Mouse (Mus musculus): ENCODE results near the gene Itgb3.

Itgb3 gene

DNA sequence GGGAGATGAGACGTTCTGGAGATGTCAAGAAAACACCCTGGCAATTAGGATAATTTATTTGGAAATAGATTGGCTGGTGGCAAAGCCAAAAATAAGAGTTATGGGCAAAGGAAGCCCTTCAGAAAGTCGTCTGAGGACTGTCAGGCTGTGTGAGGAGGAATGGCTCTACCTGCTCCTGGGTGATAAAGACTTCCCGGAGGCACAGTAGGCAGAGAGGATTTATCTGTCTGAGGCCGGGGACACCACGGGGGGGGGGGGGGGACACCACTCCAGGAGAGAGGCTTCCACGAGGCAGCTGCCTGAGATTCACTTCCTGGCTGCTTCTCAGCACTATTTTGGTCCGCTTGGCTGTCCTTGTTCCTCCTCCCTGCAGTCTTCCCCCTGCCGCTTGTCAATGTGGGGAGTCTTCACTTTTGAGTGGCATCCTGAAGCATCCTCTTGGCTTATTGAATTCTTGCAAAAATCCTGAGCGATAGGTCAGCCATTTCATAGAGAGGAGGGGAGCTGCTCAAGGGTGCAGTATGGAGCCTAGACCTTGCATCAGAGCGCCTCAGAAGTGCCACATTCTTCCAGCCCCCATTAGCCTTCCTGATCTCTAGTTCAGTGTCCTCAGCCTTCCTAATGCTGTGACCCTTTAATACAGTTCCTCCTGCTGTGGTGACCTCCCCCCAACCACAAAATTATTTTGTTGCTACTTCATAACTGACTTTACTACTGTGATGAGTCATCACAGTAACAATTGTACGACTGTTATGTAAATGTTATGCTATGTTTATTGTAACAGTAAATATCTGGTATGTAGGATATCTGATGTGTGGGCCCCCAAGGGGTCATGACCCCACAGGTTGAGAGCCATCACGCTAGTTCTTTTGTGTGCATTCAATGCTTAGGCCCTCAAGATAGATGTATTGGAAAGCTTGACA lies 14.5 kb downstream of the Itgb3 start:
- DNase-seq (ENCODE audit: low read depth) = no peak

- peak; percentile 85 for DNase-seq (ENCODE audit: low read depth)
Observed at GRCm38 (mm10) chr11:104624791-104625391, 17.1 kb downstream of the Itgb3 start.

- peak; percentile 95 for DNase-seq (ENCODE audit: low read depth)
Observed at GRCm38 (mm10) chr11:104625453-104626402, 17.9 kb downstream of the Itgb3 start.

- DNase-seq (ENCODE audit: low read depth) = no peak
Observed at GRCm38 (mm10) chr11:104626635-104627034, 18.8 kb downstream of the Itgb3 start.

- peak; percentile 87 for DNase-seq (ENCODE audit: low read depth)
Observed at GRCm38 (mm10) chr11:104627616-104628301, 20.0 kb downstream of the Itgb3 start.

DNA sequence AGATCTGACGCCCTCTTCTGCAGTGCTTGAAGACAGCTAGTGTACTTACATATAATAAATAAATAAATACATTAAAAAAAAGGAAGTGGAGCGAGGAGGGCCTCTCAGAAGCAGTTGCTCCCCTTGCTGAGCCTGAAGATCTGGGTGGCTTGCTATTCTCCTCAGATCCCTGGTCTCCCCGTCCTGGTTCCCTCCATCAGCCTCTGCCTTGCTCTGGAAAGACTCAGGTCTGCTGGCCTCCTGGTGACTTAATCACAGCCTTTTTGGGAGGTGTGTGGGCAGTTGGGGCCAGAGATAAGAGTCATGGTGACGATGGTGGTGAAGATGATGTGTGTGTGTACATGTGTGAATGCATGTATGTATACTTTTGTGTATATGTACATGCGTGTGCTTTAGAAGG lies 20.8 kb downstream of the Itgb3 start:
- DNase-seq (ENCODE audit: low read depth) = no peak

- no peak for DNase-seq (ENCODE audit: low read depth)
Observed at GRCm38 (mm10) chr11:104630185-104630835, 22.5 kb downstream of the Itgb3 start.

DNA sequence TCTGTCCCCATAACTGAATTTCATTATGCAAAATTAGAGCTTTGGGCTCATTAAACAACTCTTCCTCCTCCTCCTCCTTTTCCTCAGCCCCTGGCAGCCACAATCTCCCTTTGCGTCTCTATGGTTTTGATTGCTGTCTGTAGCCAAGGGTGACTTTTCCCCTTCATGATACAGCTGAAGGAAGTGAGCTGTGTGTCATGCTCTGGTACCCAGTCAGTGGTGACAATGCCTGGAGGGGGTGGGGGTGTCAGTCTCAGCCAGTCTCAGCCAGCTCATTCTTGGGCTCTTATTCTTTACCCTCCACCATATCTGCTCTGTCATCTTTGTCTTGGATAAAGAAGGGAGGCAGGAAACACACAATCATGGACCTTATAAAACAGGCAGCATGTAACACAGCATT lies 23.5 kb downstream of the Itgb3 start:
- DNase-seq (ENCODE audit: low read depth) = no peak

GRCm38 (mm10) chr11:104637010-104637409 lies 29.2 kb downstream of the Itgb3 start:
- DNase-seq (ENCODE audit: low read depth) = no peak

DNA sequence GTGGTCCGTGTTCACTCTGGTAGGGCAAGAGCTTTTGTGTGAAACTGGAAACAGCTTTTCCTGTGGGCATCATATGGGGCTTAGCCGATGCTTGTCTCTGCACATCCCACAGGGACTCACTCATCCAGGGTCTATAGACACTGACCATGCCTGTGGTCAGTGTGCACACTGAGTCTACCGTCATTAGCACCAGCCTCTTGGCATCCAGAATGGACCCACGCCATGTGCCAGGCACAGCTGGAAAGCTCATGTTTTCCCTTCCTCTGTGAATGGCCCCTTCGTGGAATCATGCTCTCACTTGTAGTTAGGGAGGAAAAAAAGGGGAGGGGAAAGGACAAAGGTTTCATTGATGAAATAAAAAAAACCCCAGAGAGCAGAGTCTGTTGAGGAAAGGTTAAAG lies 30.2 kb downstream of the Itgb3 start:
- DNase-seq (ENCODE audit: low read depth) = no peak

DNA sequence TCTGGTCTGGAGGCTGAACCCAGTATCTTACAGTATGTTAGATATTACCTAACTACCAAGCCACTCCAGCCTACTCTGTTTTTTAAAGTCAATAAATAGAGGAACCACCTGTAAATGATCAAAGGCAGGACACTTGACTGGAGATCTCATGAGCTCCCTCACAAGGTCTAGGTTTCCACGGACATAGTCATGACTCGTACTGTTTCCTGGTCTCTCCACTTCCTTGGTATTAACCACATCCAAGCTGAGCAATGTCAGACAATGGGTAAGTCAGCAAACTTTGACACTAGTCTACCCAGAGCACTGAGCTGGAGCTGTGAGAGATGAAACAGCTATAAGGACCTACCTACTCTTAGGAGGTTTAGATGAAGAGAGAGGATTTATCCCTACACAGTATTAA lies 31.1 kb downstream of the Itgb3 start:
- no peak for DNase-seq (ENCODE audit: low read depth)

- peak; percentile 25 for DNase-seq (ENCODE audit: low read depth)
Observed at GRCm38 (mm10) chr11:104639634-104640033, 31.8 kb downstream of the Itgb3 start.

DNA sequence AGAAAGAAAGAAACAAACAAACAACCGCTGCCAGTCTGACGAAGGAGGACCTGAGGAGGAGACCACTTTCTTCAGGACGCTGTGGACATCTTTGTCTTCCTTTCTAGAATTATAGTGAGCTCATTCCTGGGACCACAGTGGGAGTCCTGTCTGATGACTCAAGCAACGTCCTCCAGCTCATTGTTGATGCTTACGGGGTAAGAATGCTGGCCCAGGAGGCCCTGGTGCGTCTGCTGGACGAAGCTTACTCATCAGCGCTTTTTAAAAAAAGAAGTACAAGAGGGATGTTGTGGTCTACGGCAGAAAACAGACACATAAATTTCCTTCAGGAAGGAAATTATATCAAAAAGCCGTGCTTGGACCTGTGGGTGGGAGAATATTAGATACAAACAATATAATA lies 33.1 kb downstream of the Itgb3 start:
- DNase-seq (ENCODE audit: low read depth) = peak; percentile 85

DNA sequence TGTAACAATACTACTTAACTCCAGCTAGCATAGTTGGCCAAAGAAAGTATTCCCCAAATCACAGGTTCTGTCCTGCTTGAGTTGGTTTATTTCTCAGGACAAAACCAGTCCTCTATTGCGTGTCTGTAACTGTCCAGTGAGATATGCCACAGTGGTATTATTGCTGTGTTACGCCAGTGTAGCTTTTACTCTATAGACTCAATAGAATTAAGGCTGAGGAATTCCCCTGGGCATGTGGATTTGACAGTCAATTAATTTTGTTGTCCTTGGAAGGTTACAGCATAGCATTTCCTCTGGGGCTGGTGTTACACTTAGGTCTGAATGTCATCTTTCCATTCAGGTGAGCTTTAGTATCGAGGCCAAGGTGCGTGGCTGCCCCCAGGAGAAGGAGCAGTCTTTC lies 35.4 kb downstream of the Itgb3 start:
- DNase-seq (ENCODE audit: low read depth) = no peak

DNA sequence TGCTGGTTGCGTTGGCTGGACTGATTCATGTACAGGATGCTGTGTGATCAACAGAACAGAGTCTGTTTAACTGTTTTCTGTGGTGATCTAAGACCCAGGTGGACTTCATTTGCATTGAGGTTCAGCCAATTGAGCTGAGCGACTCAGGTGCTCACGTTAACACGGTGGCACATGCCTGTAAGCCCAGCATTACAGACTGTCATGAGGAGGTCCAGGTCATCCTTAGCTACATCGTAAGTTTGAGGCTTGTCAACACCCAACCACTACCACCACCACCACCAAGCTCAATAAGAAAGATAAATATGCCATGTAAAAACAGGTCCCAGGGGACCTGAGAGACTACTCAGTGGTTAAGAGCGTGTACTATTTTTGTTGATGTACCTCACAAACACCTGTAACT lies 37.6 kb downstream of the Itgb3 start:
- DNase-seq (ENCODE audit: low read depth) = no peak

DNA sequence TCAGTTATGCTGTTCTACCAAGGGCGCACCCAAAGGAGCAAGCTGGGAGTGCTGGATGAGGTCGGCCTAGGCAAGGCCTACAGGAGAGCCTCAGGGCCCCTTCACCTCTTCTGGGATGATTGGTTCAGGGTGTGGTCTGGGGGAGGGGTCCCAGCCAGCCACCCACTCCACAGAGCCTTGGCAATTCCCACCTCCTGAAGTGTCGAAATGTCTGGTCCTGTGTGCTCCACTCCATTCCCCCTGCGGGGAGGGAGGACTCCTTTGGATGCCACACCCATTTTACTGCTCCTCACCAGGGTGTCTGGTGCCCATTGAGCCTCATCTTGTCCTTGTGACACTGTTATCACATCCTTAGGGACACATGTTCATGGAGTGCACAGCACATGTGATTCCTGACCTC lies 38.4 kb downstream of the Itgb3 start:
- no peak for DNase-seq (ENCODE audit: low read depth)

DNA sequence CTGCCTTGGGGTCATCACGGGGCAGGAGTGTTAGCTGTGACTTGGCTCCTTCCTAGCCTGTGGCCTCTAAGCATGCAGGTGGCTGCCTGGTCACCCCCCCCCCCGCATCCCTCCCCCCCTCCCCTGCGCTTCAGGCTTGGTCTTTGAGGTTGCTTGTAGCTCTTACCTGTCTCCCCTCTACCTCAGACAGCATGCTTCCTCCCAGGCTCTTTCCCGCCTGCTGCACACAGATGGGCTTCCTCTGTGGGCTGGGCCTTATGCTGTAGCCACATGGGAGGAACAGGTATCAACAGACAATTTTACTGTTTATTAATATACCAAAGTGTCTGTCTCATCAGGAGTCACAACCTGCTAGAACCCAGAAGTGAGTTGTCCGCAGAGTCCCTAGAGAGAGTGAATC lies 38.8 kb downstream of the Itgb3 start:
- DNase-seq (ENCODE audit: low read depth) = no peak

DNA sequence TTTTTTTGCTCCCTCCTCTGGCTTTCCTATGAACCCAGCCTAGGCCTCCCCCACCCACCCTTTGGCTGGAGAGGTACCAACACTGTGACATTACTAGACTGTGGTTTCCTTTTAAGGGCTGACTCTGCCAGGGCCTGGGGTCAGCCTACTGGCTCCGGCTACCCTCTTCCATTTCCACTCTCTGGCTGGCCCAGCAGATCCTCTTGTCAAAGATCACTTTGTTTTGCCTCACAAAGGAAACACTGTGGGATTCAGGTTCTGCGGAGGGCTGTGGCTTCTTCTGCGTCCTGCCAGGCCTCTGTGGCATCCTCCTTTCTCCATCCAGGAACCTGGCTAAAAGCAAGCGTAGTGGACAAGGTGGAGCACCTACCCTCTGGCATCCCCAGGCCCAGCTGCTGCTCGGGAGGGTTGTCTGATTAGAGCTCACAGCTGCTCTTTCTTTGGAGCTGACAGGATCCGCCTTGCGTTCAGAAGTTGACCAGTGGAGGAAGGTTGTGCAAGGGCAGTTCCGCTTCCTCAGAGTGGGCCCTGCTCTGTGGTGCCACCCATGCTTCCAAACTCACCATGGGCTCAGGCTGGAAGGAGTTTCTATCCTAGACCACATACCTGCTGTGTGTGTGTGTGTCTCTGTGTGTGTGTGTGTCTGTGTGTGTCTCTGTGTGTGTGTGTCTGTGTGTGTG lies 39.5 kb downstream of the Itgb3 start:
- DNase-seq (ENCODE audit: low read depth) = peak; percentile 35

DNA sequence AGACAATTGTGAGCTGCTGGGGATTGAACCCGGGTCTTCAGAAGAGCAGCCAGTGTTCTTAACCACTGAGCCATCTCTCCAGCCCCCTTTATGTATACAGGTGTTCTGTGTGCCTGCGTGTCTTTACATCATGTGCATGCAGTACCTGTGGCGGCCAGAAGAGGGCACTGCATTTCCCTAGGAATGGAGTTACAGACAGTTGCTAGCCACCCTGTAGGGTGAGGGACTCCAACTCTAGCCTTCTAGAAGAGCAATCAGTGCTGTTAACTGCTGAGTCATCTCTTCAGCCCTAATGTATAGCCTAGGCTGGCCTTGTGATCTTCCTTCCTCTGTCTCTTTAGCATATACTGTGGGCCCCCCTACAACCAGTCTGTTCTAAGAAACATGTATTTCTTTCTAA lies 40.8 kb downstream of the Itgb3 start:
- peak; percentile 45 for DNase-seq (ENCODE audit: low read depth)

- DNase-seq (ENCODE audit: low read depth) = no peak
Observed at GRCm38 (mm10) chr11:104660599-104660998, 52.8 kb downstream of the Itgb3 start.

- DNase-seq (ENCODE audit: low read depth) = no peak
Observed at GRCm38 (mm10) chr11:104661106-104661505, 53.3 kb downstream of the Itgb3 start.
